Comparison of ENCODE assay signal across 9 mouse cellular contexts in genomic region chr13:37680837-37681619, GRCm38 (mm10).
DNase-seq lines count a peak whose midpoint lies in the region; ATAC-seq and TF ChIP-seq lines count a peak whose summit lies in the region.
"Had no signal": no experiment of that assay in that cellular context is flagged by ENCODE, and none has a peak within 500 bp of the region (broad histone marks: within the 10 kb centered on the region; RNA-seq: fewer than 3 reads in every experiment).

No protein-coding gene starts in this region.

- no peak overlapping the region for H3K4me3 ChIP-seq in left cerebral cortex, adult 2 months
- no peak overlapping the region for H3K4me3 ChIP-seq in forebrain, embryonic 14.5 days (ENCODE audit: low read depth, low read length)
- H3K4me3 ChIP-seq: limb, embryonic 15.5 days had no signal

- no peaks in the 10 kb centered on the region for H3K9me3 ChIP-seq in forebrain, embryonic 14.5 days (replicated peaks; ENCODE audit: control insufficient read depth, low read length)
- H3K9me3 ChIP-seq: limb, embryonic 15.5 days had no signal

- TF ChIP-seq CTCF in left cerebral cortex, adult 2 months (IDR thresholded peaks at IDR 0.05) = no peak

- H3K36me3 ChIP-seq in forebrain, embryonic 14.5 days (ENCODE audit: control insufficient read depth, insufficient read depth, low read length) = no peaks in the 10 kb centered on the region
- H3K36me3 ChIP-seq: limb, embryonic 15.5 days had no signal

- WGBS in forebrain, embryonic 14.5 days = 48% methylated on average over 4 of the region's 4 CpGs

- peak; percentile 83 for ATAC-seq in forebrain, embryonic 14.5 days

- no peak overlapping the region for H3K27ac ChIP-seq in left cerebral cortex, adult 2 months
- no peak overlapping the region for H3K27ac ChIP-seq in forebrain, embryonic 14.5 days (ENCODE audit: low read depth, low read length)
- H3K27ac ChIP-seq: limb, embryonic 15.5 days had no signal

- H3K4me1 ChIP-seq in forebrain, embryonic 14.5 days (ENCODE audit: control insufficient read depth, insufficient read depth, low read length) = no peaks in the 10 kb centered on the region
- H3K4me1 ChIP-seq: limb, embryonic 15.5 days had no signal

- no peak overlapping the region for H3K9ac ChIP-seq in forebrain, embryonic 14.5 days (ENCODE audit: low read length)
- H3K9ac ChIP-seq: limb, embryonic 15.5 days had no signal

- intact Hi-C loops in left cerebral cortex, adult 2 months (cut with DNase I) = no loop called here
- intact Hi-C loops in heart, postnatal 36 days (cut with DNase I) = no loop called here

- peak; percentile 18 to 24 for DNase-seq in left cerebral cortex, adult 2 months (ENCODE audit: extremely low spot score in 1 of 2, low spot score in 2 of 2)
- DNase-seq in left cerebral cortex, adult 9 months (ENCODE audit: low spot score in 2 of 2) = no peak
- DNase-seq in forebrain, embryonic 14.5 days (ENCODE audit: low spot score) = peak; percentile 63
- peak; percentile 56 to 73 for DNase-seq in layer of hippocampus, adult 8-10 months (ENCODE audit: low spot score in 2 of 2)
- peak; percentile 4 for DNase-seq in retina, postnatal 7 days (ENCODE audit: low read depth, low spot score)
- DNase-seq in adrenal gland, postnatal 25 days = no peak
- DNase-seq in heart, postnatal 36 days = no peak
- no peak for DNase-seq in testis, postnatal 14 days (ENCODE audit: low spot score)

- no peak overlapping the region for H3K4me2 ChIP-seq in forebrain, embryonic 14.5 days (ENCODE audit: low read length)
- H3K4me2 ChIP-seq: limb, embryonic 15.5 days had no signal

- no peaks in the 10 kb centered on the region for H3K27me3 ChIP-seq in forebrain, embryonic 14.5 days (replicated peaks; ENCODE audit: control insufficient read depth, insufficient read depth, low read length)
- H3K27me3 ChIP-seq: limb, embryonic 15.5 days had no signal

Comparison
In these comparisons a context has a peak if more than half of its experiments do, and no peak if none do; other contexts are left out.
1. DNase-seq: peak in left cerebral cortex, adult 2 months (2 of 2), forebrain, embryonic 14.5 days (single experiment), layer of hippocampus, adult 8-10 months (2 of 2) and retina, postnatal 7 days (single experiment); none in left cerebral cortex, adult 9 months (0 of 2), adrenal gland, postnatal 25 days (single experiment), heart, postnatal 36 days (0 of 2) and testis, postnatal 14 days (single experiment).